Mouse (Mus musculus) kidney, embryonic 14.5 days (tissue): Measurements from ENCODE around the gene Plxnb2. TPM values are rescaled to one million over a fixed set of nuclear protein-coding genes. Genes with fewer than 3 reads are reported as not detected.

Experiments used
- ATAC-seq: fragments of 200-750 bp; cut with Nextera tagmentation; 2 replicates; pipeline ENCODE4 v1.8.0; 2017; ENCODE audit warnings: moderate number of reproducible peaks, mild to moderate bottlenecking, moderate TSS enrichment, moderate library complexity; ENCODE audit not compliant: low FRiP score, low TSS enrichment
- H3K27ac ChIP-seq: fragments of 300-500 bp; sonication (generic); 2 replicates; pipeline ENCODE4 v1.5.1; 2014; ENCODE audit warnings: low read depth, mild to moderate bottlenecking, low read length, moderate library complexity, mixed read lengths
- H3K27me3 ChIP-seq: fragments of 300-500 bp; sonication (generic); 2 replicates; pipeline ENCODE4 v1.6.1; 2014; ENCODE audit warnings: mild to moderate bottlenecking, low read length; ENCODE audit not compliant: control insufficient read depth, insufficient read depth
- H3K36me3 ChIP-seq: fragments of 300-500 bp; sonication (generic); 2 replicates; pipeline ENCODE4 v1.6.1; 2014; ENCODE audit warnings: low read length, mixed read lengths; ENCODE audit not compliant: control insufficient read depth, insufficient read depth
- H3K4me1 ChIP-seq: fragments of 300-500 bp; sonication (generic); 2 replicates; pipeline ENCODE4 v1.6.1; 2014; ENCODE audit warnings: low read length, mixed read lengths; ENCODE audit not compliant: control insufficient read depth, insufficient read depth
- H3K4me2 ChIP-seq: fragments of 300-500 bp; sonication (generic); replicated peaks from 2 replicates; pipeline ENCODE4 v1.6.1; 2014; ENCODE audit warnings: low read depth, mild to moderate bottlenecking, low read length
- H3K4me3 ChIP-seq: fragments of 300-500 bp; sonication (generic); 2 replicates; pipeline ENCODE4 v1.5.1; 2014; ENCODE audit warnings: mild to moderate bottlenecking, low read length
- H3K9ac ChIP-seq: fragments of 300-500 bp; sonication (generic); 2 replicates; pipeline ENCODE4 v1.6.1; 2014; ENCODE audit warnings: low read depth, mild to moderate bottlenecking, low read length, moderate library complexity
- H3K9me3 ChIP-seq: fragments of 300-500 bp; sonication (generic); 2 replicates; pipeline ENCODE4 v1.6.1; 2016; ENCODE audit warnings: low read length; ENCODE audit not compliant: control insufficient read depth
- WGBS: fragments of 180-500 bp; shearing (Covaris S2); extraction: QIAGEN DNeasy Blood & Tissue Kit; methylation state at CpG from one replicate; pipeline ENCODE4 v1.1.7; 2014; 5-methylcytosine and 5-hydroxymethylcytosine counted together
- polyA plus RNA-seq: library from polyadenylated mRNA; unstranded; fragments of >200 nt; fragmentation: Nextera tagmentation; extraction: Ambion mirVana; gene quantifications from 2 replicates; pipeline ENCODE4 v1.2.1, GENCODE M21; 2014

The Plxnb2 gene
- polyA plus RNA-seq, 1 experiment from 2014 or later, result 165 TPM

GRCm38 (mm10) chr15:89177121-89177520 lies 3.5 kb downstream of the Plxnb2 start:
- WGBS, result 16% methylated on average over 5 of the region's 5 CpGs
- Histone ChIP-seq H3K9ac (peak overlapping the region; percentile 23; the same call in 1 of the 2 replicates), H3K36me3 (no peaks in the 10 kb centered on the region), H3K9me3 (no peaks in the 10 kb centered on the region), H3K27ac (peak overlapping the region; percentile 30; the same call in 1 of the 2 replicates), H3K4me3 (no peak overlapping the region), H3K4me1 (peaks cover 69% of the 10 kb centered on the region), H3K4me2 (peak overlapping the region; percentile 30), H3K27me3 (no peaks in the 10 kb centered on the region)
- no peak for ATAC-seq

- H3K9me3 ChIP-seq, result no peaks in the 10 kb centered on the region
- no peaks in the 10 kb centered on the region for H3K36me3 ChIP-seq
- H3K4me3 ChIP-seq, result no peak overlapping the region
- H3K27ac ChIP-seq, result no peak overlapping the region
- no peak overlapping the region for H3K4me2 ChIP-seq
- no peak overlapping the region for H3K9ac ChIP-seq
- H3K27me3 ChIP-seq, result no peaks in the 10 kb centered on the region
- no peak for ATAC-seq
- H3K4me1 ChIP-seq, result peaks cover 66% of the 10 kb centered on the region
- WGBS, result 80% methylated on average over 13 of the region's 13 CpGs
Observed at GRCm38 (mm10) chr15:89175411-89176155, 5.0 kb downstream of the Plxnb2 start.

- no peak overlapping the region for H3K27ac ChIP-seq
Observed at GRCm38 (mm10) chr15:89174889-89175339, 5.7 kb downstream of the Plxnb2 start.

GRCm38 (mm10) chr15:89173906-89174214 lies 6.7 kb downstream of the Plxnb2 start:
- ATAC-seq, result peak; percentile 61
- Histone ChIP-seq H3K4me3 (peak overlapping the region; percentile 53), H3K27ac (0 out of 2 replicates have a peak overlapping the region, but pooled peaks have one; percentile 20), H3K9ac (peak overlapping the region; percentile 69; the same call in 1 of the 2 replicates), H3K9me3 (no peaks in the 10 kb centered on the region), H3K27me3 (no peaks in the 10 kb centered on the region), H3K4me2 (peak overlapping the region; percentile 100), H3K36me3 (peaks cover 14% of the 10 kb centered on the region), H3K4me1 (peaks cover 83% of the 10 kb centered on the region)
- under 1% methylated on average over 15 of the region's 15 CpGs for WGBS

More at GRCm38 (mm10) chr15:89174889-89175339, 5.7 kb downstream of the Plxnb2 start:
- H3K4me2 ChIP-seq, result no peak overlapping the region; the same call in 1 of the 2 replicates
- ATAC-seq, result no peak
- no peaks in the 10 kb centered on the region for H3K9me3 ChIP-seq
- no peak overlapping the region for H3K9ac ChIP-seq
- 0 out of 2 replicates have a peak, but pooled peaks cover 4% of the 10 kb centered on the region for H3K36me3 ChIP-seq
- no peaks in the 10 kb centered on the region for H3K27me3 ChIP-seq
- WGBS, result 58% methylated on average over 11 of the region's 11 CpGs
- H3K4me3 ChIP-seq, result no peak overlapping the region
- peaks cover 72% of the 10 kb centered on the region for H3K4me1 ChIP-seq

- peak overlapping the region; percentile 69 for H3K9ac ChIP-seq
- H3K9me3 ChIP-seq, result no peaks in the 10 kb centered on the region
- under 1% methylated on average over 65 of the region's 65 CpGs for WGBS
- H3K4me2 ChIP-seq, result peak overlapping the region; percentile 100
- H3K27me3 ChIP-seq, result no peaks in the 10 kb centered on the region
- peaks cover 79% of the 10 kb centered on the region for H3K4me1 ChIP-seq
- peak; percentile 13; the same call in 1 of the 2 replicates for ATAC-seq
- H3K36me3 ChIP-seq, result peaks cover 19% of the 10 kb centered on the region
- H3K27ac ChIP-seq, result peak overlapping the region; percentile 30; the same call in 1 of the 2 replicates
- peak overlapping the region; percentile 53 for H3K4me3 ChIP-seq
Observed at GRCm38 (mm10) chr15:89173024-89173905, 7.3 kb downstream of the Plxnb2 start.

- Histone ChIP-seq H3K4me2 (peak overlapping the region; percentile 100), H3K27me3 (no peaks in the 10 kb centered on the region), H3K9ac (peak overlapping the region; percentile 69; the same call in 1 of the 2 replicates), H3K4me1 (peaks cover 70% of the 10 kb centered on the region), H3K4me3 (peak overlapping the region; percentile 53), H3K27ac (peak overlapping the region; percentile 30; the same call in 1 of the 2 replicates), H3K9me3 (no peaks in the 10 kb centered on the region), H3K36me3 (peaks cover 27% of the 10 kb centered on the region)
- no peak for ATAC-seq
- 58% methylated on average over 17 of the region's 17 CpGs for WGBS
Observed at GRCm38 (mm10) chr15:89172276-89172935, 8.2 kb downstream of the Plxnb2 start.

- H3K27me3 ChIP-seq, result no peaks in the 10 kb centered on the region
- H3K4me1 ChIP-seq, result peaks cover 62% of the 10 kb centered on the region
- WGBS, result 93% methylated on average over 5 of the region's 5 CpGs
- H3K27ac ChIP-seq, result no peak overlapping the region
- ATAC-seq, result no peak
- no peak overlapping the region for H3K4me2 ChIP-seq
- no peak overlapping the region for H3K4me3 ChIP-seq
- H3K36me3 ChIP-seq, result peaks cover 36% of the 10 kb centered on the region
- no peak overlapping the region for H3K9ac ChIP-seq
- no peaks in the 10 kb centered on the region for H3K9me3 ChIP-seq
Observed at GRCm38 (mm10) chr15:89171526-89172051, 9.0 kb downstream of the Plxnb2 start.

- WGBS, result 54% methylated on average over 3 of the region's 3 CpGs
- H3K4me1 ChIP-seq, result peaks cover 47% of the 10 kb centered on the region
- H3K9ac ChIP-seq, result no peak overlapping the region
- no peaks in the 10 kb centered on the region for H3K9me3 ChIP-seq
- H3K4me2 ChIP-seq, result no peak overlapping the region; the same call in 1 of the 2 replicates
- peak overlapping the region; percentile 77 for H3K27ac ChIP-seq
- no peak overlapping the region for H3K4me3 ChIP-seq
- no peak for ATAC-seq
- H3K36me3 ChIP-seq, result peaks cover 50% of the 10 kb centered on the region
- H3K27me3 ChIP-seq, result no peaks in the 10 kb centered on the region
Observed at GRCm38 (mm10) chr15:89170102-89170501, 10.5 kb downstream of the Plxnb2 start.
